Mouse (Mus musculus): Measurements from ENCODE around the gene Gm42791. TPM values are rescaled to one million over a fixed set of nuclear protein-coding genes. Genes with fewer than 3 reads are reported as not detected.

Gm42791 gene
- polyA plus RNA-seq, 1 experiment = not detected

DNA sequence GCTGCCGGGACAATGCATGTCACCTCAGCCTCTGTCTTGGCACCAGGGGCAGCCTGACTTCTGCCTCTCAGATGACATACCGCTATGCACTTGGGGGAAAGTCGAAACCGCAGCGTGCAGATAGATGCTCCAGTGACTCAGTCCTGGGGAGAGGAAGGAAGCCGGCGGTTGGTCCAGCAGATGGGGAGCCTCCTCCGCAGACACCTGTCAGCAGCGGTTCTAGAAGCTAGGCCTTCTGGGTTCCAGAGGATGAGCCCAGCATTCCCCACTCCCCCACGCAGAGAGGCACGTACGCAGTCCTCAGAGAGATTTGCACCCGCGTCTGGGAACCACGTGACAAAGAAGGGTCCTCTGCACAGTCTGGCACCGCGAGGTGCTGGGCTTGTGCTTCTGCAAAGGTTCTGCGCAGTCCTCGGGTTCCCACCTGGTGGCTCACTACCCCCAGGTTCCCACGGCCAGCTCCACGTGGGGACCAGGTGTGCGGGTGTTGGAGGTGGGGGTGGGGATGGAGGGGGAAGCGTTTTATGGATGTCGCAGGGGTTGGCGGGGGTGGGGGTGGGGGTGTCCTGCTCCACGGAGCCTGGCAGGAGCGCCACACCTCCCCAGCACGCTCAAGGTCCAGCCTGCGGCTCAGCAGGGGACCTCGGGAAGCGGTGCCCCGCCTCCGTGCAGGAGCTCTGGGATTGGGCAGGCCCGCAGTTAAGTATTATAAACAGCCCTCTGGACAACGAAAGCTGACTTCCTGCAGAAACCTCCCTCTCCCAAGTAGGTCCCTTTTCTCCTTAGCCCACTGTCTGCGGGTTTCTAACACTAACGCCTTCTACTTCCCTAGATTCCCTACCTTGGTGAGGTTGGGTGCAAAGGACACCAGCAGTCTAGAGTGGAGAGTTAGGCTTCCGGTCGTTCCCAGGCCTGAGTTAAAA lies 35.6 kb downstream of the Gm42791 start:
- H3K36me3 ChIP-seq (ENCODE audit: control insufficient read depth, insufficient read depth, low read length) = no peaks in the 10 kb centered on the region
- peaks cover 9% of the 10 kb centered on the region for H3K4me1 ChIP-seq (ENCODE audit: control insufficient read depth, insufficient read depth, low read length)
- no peak for TF ChIP-seq POLR2A (IDR thresholded peaks at IDR 0.05; ENCODE audit: control insufficient read depth, low read depth, low read length)
- no peak for TF ChIP-seq CTCF (IDR thresholded peaks at IDR 0.05; ENCODE audit: control insufficient read depth, insufficient read depth, insufficient replicate concordance, low read depth, low read length)
- H3K27me3 ChIP-seq (ENCODE audit: control insufficient read depth, insufficient read depth, low read length) = no peaks in the 10 kb centered on the region
- H3K27ac ChIP-seq (ENCODE audit: control insufficient read depth, insufficient read depth, low read depth, low read length) = 0 out of 2 replicates have a peak overlapping the region, but pooled peaks have one; percentile 30
- peak overlapping the region; percentile 33 for H3K4me3 ChIP-seq (ENCODE audit: control insufficient read depth, low read depth, low read length)

DNA sequence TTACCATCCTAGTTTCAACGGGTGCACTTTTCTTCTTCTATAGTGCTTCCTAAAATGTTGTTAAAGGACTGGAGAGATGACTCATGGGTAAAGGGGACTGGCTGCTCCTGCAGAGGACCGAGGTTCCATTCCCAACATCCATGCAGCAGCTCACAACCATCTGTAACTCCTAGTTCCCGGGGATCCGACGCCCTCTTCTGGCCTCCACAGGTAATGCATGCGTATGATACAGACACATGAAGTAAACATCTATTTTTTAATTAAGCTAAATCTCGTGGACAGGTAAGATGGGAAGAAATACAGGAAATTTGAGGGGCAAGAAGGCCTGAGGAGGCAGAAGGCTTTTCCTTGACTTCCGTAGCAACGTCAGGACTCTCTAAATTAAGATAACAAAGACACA lies 36.6 kb downstream of the Gm42791 start:
- Histone ChIP-seq H3K4me1 (ENCODE audit: control insufficient read depth, insufficient read depth, low read length) (peaks cover 9% of the 10 kb centered on the region), H3K4me3 (ENCODE audit: control insufficient read depth, low read depth, low read length) (no peak overlapping the region), H3K27ac (ENCODE audit: control insufficient read depth, insufficient read depth, low read depth, low read length) (no peak overlapping the region), H3K36me3 (ENCODE audit: control insufficient read depth, insufficient read depth, low read length) (no peaks in the 10 kb centered on the region), H3K27me3 (ENCODE audit: control insufficient read depth, insufficient read depth, low read length) (no peaks in the 10 kb centered on the region)
- peak; percentile 65; the same call in 1 of the 2 replicates for TF ChIP-seq CTCF (IDR thresholded peaks at IDR 0.05; ENCODE audit: control insufficient read depth, insufficient read depth, insufficient replicate concordance, low read depth, low read length)
- no peak for TF ChIP-seq POLR2A (IDR thresholded peaks at IDR 0.05; ENCODE audit: control insufficient read depth, low read depth, low read length)

DNA sequence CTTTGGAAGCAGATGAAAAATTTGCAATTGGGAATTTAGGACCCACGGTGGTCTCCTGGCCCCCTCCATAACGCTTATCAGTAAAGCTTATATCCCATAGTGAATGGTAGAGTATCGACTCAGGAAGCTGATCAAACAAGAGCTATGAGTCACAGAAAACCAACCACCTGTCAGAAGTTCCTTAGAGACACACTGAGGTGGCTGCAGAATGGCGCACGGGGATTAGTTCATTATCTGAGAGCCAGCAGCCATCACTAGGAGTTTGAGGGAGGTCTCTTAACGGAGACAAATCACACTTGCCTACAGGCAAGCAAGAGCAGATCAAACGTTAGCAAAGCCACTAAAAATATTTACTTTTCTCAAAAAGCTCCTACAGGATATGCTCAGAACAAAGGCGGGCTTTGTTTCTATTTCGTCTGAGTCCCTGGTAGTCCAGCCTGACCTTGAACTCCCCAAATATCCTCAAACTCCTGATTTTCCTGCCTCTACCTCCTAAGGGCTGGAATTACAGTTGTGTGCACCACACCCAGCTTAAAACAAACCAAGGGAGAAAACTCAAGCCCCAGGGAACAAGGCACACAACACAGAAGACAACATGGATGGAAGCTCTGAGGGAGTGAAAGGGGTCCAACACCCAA lies 37.9 kb downstream of the Gm42791 start:
- Histone ChIP-seq H3K27ac (ENCODE audit: control insufficient read depth, insufficient read depth, low read depth, low read length) (no peak overlapping the region), H3K4me1 (ENCODE audit: control insufficient read depth, insufficient read depth, low read length) (peaks cover 9% of the 10 kb centered on the region), H3K27me3 (ENCODE audit: control insufficient read depth, insufficient read depth, low read length) (no peaks in the 10 kb centered on the region), H3K4me3 (ENCODE audit: control insufficient read depth, low read depth, low read length) (no peak overlapping the region), H3K36me3 (ENCODE audit: control insufficient read depth, insufficient read depth, low read length) (no peaks in the 10 kb centered on the region)
- TF ChIP-seq CTCF (IDR thresholded peaks at IDR 0.05; ENCODE audit: control insufficient read depth, insufficient read depth, insufficient replicate concordance, low read depth, low read length) (no peak), POLR2A (IDR thresholded peaks at IDR 0.05; ENCODE audit: control insufficient read depth, low read depth, low read length) (no peak)

GRCm38 (mm10) chr5:148956091-148956490 lies 38.9 kb downstream of the Gm42791 start:
- H3K4me1 ChIP-seq (ENCODE audit: control insufficient read depth, insufficient read depth, low read length) = peaks cover 9% of the 10 kb centered on the region
- H3K27ac ChIP-seq (ENCODE audit: control insufficient read depth, insufficient read depth, low read depth, low read length) = no peak overlapping the region
- H3K27me3 ChIP-seq (ENCODE audit: control insufficient read depth, insufficient read depth, low read length) = no peaks in the 10 kb centered on the region
- H3K4me3 ChIP-seq (ENCODE audit: control insufficient read depth, low read depth, low read length) = peak overlapping the region; percentile 68
- H3K36me3 ChIP-seq (ENCODE audit: control insufficient read depth, insufficient read depth, low read length) = no peaks in the 10 kb centered on the region
- TF ChIP-seq POLR2A (IDR thresholded peaks at IDR 0.05; ENCODE audit: control insufficient read depth, low read depth, low read length) = no peak
- no peak for TF ChIP-seq CTCF (IDR thresholded peaks at IDR 0.05; ENCODE audit: control insufficient read depth, insufficient read depth, insufficient replicate concordance, low read depth, low read length)

- Histone ChIP-seq H3K27me3 (ENCODE audit: control insufficient read depth, insufficient read depth, low read length) (no peaks in the 10 kb centered on the region), H3K36me3 (ENCODE audit: control insufficient read depth, insufficient read depth, low read length) (no peaks in the 10 kb centered on the region), H3K27ac (ENCODE audit: control insufficient read depth, insufficient read depth, low read depth, low read length) (no peak overlapping the region), H3K4me3 (ENCODE audit: control insufficient read depth, low read depth, low read length) (peak overlapping the region; percentile 68), H3K4me1 (ENCODE audit: control insufficient read depth, insufficient read depth, low read length) (peaks cover 9% of the 10 kb centered on the region)
- TF ChIP-seq CTCF (IDR thresholded peaks at IDR 0.05; ENCODE audit: control insufficient read depth, insufficient read depth, insufficient replicate concordance, low read depth, low read length) = no peak
- peak; percentile 31; the same call in 1 of the 2 replicates for TF ChIP-seq POLR2A (IDR thresholded peaks at IDR 0.05; ENCODE audit: control insufficient read depth, low read depth, low read length)
Measured at GRCm38 (mm10) chr5:148955575-148955974, 39.4 kb downstream of the Gm42791 start.

DNA sequence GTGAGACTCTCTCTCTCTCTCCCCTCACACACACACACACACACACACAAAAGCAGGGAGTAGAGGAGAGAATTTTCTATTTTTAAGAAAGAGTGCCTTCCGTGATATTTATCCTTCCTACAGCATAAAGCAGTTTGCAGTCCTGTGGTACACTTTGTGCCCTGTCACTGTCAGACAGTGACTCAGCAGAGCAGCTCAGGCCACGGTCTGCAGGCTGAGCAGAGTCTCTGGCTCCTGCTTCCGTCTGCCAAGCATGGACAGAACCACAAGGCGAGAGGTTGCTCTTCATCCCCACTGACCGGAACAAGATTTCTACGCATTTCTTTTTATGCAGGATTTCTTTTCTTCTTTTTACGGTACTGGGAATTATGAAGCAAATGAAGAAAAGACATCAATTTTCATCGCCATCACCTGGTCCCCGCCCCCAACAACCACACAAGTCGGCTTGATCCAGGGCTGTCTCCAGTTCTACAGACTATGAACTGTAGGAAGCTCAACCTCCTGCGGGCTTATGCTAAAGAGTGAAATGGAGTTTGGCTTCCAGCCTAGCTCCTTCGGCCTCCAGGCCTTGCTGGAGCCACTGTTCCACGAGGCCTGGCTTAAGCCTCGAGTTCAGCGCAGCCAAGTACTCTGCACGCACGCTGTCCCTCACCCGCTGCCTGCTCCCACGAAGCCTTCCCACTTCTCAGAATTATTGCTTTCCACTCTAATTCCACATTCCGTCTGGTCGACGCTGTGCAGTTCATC lies 40.5 kb downstream of the Gm42791 start:
- Histone ChIP-seq H3K4me3 (ENCODE audit: control insufficient read depth, low read depth, low read length) (peak overlapping the region; percentile 34), H3K27ac (ENCODE audit: control insufficient read depth, insufficient read depth, low read depth, low read length) (no peak overlapping the region), H3K36me3 (ENCODE audit: control insufficient read depth, insufficient read depth, low read length) (no peaks in the 10 kb centered on the region), H3K27me3 (ENCODE audit: control insufficient read depth, insufficient read depth, low read length) (no peaks in the 10 kb centered on the region), H3K4me1 (ENCODE audit: control insufficient read depth, insufficient read depth, low read length) (peaks cover 9% of the 10 kb centered on the region)
- TF ChIP-seq CTCF (IDR thresholded peaks at IDR 0.05; ENCODE audit: control insufficient read depth, insufficient read depth, insufficient replicate concordance, low read depth, low read length) = no peak
- TF ChIP-seq POLR2A (IDR thresholded peaks at IDR 0.05; ENCODE audit: control insufficient read depth, low read depth, low read length) = no peak

All from testis, adult 2 months (tissue).